Mouse (Mus musculus): ENCODE measurements around the gene Grin2b.

GRCm38 (mm10) chr6:136162090-136162489 is 11.2 kb downstream of the Grin2b start:
- TF ChIP-seq CTCF (IDR thresholded peaks at IDR 0.05; ENCODE audit: low read depth) (no peak), EP300 (IDR thresholded peaks at IDR 0.05; ENCODE audit: low read depth) (no peak)
